Mouse (Mus musculus) left cerebral cortex, adult 2 months (tissue): ENCODE data around the gene Hoxc12. TPM values are rescaled to one million over a fixed set of nuclear protein-coding genes. Genes with fewer than 3 reads are reported as not detected.

Experiments used
- DNase-seq, 2 experiments: peaks; one replicate each; pipeline ENCODE4 v3.0.0; 2021 to 2022; ENCODE audit warnings: low spot score in 2 of 2, mixed read lengths in 1 of 2; ENCODE audit errors: extremely low spot score in 1 of 2
- H3K27ac ChIP-seq: fragments of 200-600 bp; 2 replicates; pipeline ENCODE4 v1.8.1; 2022
- H3K4me3 ChIP-seq: fragments of 200-600 bp; 2 replicates; pipeline ENCODE4 v1.8.1; 2022
- CTCF ChIP-seq: fragments of 200-600 bp; IDR thresholded peaks from 2 replicates; pipeline ENCODE4 v1.8.1; 2022; ENCODE audit warnings: antibody characterized with exemption, mild to moderate bottlenecking, moderate library complexity
- intact Hi-C: fragments of 180-260 bp; cut with DNase I; formaldehyde crosslinking; loops from one replicate; pipeline ENCODE4 v1.15.1; 2025
- total RNA-seq, 2 experiments: library from RNA; stranded (reverse); gene quantifications; 2 replicates each; pipeline ENCODE4 v1.2.3; 2021

Hoxc12 gene
- total RNA-seq, 2 experiments from 2014 or later, result not detected

DNA sequence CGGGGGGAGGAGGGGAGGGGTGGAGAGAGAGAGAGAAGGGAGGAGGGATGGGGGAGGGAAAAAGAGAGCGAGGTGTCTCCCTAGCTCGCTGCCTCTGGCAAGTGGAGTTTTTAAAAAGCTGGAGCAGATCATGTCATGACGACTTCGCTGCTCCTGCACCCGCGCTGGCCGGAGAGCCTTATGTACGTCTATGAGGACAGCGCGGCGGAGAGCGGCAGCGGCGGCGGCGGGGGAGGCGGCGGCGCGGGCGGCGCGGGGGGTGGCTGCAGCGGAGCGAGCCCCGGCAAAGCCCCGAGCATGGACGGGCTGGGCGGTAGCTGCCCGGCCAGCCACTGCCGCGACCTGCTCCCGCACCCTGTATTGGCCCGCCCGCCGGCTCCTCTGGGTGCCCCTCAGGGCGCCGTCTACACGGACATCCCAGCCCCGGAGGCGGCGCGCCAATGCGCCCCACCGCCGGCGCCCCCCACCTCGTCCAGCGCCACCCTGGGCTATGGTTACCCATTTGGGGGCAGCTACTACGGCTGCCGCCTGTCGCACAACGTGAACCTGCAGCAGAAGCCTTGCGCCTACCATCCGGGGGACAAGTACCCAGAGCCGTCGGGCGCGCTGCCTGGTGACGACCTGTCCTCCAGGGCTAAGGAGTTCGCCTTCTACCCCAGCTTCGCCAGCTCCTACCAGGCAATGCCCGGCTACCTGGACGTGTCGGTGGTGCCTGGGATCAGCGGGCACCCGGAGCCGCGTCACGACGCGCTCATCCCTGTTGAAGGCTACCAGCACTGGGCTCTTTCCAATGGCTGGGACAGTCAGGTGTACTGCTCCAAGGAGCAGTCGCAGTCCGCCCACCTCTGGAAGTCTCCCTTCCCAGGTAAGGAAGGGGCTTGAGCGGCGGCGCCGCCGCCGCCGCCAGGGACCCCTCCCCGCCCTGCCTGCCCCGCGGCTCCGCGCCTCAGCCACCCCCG is 15.2 kb upstream of the Hoxc12 start, which contains the start of gene Hoxc13:
TSS of gene Hoxc13 (plus strand) at position 51 of the 959 bp plus-strand sequence.
- intact Hi-C loops, result no loop called here
- no peak within 1 kb of the TSS for H3K27ac ChIP-seq
- TF ChIP-seq CTCF, result no peak
- no peak within 1 kb of the TSS for H3K4me3 ChIP-seq
- DNase-seq, result no peak

DNA sequence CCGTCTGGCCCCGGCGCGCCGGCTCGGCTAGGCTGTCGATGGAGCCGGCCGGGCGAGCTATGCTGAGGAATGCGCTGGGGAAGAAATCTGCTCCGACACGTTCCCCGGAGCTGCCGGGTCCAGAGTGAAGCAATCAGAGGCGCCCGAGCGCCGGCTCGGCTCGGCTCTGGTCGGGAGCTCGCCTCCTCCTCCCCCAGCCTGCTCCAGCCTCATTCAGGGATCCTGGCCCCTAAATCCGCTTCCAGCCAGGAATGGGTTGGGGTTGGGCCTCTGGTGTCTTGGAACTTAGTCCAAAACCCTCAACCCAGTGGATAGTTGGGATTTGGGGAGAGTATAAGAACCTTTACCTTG is 14.6 kb upstream of the Hoxc12 start:
- TF ChIP-seq CTCF, result no peak
- intact Hi-C loops, result no loop called here
- Histone ChIP-seq H3K4me3 (no peak overlapping the region), H3K27ac (no peak overlapping the region)
- no peak for DNase-seq

DNA sequence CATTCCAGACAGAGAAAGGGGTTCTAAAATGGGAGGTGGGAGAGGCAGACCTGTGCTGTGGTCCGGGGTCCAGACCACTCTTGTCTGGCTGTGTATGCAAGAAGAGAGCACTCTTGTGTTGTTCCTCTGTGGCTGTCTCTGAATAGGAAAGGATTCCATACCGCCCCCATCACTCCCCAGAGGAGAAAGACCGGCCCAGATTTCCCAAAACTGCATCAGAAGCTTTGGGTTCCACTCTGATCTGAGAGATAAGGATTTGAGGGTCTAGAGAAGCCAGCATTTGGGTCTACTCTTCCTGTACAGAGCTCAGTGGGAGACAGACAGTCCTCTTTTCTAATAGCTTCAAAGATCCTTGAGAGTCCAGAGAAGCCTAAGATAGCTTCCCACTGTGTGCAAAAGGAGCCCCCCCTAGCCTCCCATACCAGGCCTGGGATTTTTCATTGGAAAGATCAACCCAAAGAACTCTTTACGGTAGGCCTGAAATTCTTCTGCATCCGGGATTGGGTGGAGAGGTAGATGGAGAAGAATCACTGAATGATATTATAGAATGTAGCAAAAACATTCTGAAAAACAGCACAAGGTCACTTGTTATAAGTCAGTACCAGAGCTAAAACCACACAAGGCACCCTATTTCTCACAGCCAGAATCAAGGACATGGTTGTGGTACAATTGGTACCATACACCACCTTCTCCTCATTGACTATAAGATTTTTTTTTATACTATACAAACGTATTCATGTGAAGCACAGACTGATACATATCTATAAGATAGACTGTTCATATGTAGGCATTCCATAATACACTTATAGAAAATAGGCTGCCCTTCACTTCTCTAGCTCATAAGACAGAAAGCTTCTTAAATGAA is 13.7 kb upstream of the Hoxc12 start:
- DNase-seq, result no peak
- H3K27ac ChIP-seq, result no peak overlapping the region
- no peak for TF ChIP-seq CTCF
- intact Hi-C loops, result no loop called here
- H3K4me3 ChIP-seq, result no peak overlapping the region

DNA sequence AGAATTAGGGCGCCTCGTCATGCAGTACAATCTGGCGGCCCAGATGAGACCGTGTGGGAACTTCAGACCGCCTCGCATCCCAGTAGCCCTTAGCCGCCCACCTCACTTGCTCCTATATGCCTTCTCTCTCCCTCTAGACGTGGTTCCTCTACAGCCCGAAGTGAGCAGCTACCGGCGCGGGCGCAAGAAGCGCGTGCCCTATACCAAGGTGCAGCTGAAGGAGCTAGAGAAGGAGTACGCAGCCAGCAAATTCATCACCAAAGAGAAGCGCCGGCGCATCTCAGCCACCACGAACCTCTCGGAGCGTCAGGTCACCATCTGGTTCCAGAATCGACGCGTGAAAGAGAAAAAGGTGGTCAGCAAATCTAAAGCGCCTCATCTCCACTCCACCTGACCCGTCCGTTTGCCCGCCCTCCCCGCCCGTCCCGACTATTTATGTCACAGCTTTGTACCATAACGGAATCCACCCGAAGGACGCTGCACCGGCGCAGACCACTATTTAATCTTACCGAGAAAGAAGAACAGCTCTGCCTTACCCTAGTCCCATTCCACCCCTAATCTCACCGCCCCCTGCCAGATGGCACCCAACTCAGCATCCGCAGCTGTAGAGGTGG is 9.4 kb upstream of the Hoxc12 start:
- no peak for TF ChIP-seq CTCF
- Histone ChIP-seq H3K27ac (no peak overlapping the region), H3K4me3 (no peak overlapping the region)
- intact Hi-C loops, result no loop called here
- DNase-seq, result no peak

DNA sequence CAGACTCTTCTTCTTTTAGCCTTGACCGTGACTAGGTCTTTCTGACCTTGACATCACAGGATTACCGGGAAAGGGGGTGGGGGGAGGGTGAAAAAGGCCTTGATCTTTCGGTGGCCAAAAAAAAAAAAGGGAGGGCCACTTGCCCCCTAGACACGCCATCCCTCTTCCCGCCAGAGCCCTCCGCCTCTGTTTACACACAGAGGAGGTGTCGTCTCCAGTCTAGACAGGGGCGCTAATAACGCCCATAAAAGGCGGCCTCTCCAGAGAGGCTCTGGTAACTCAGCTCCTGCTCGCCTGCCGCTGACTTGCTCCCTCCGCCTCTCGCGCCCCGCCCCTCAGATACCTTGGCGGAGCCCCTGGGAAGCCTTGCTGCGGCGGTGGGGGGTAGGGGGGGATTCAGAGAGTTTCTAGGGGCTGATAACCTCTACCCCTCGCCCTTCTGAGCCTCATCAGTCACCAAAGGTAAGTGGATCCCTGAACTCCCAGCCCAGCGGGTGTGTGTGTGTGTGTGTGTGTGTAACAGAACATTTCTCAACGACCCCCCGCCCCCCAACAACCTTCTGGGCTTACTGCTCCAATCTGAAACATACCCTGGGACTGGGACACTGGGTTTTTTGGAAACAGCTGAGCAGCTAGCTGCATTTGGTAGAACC is 4.7 kb upstream of the Hoxc12 start:
- TF ChIP-seq CTCF, result no peak
- intact Hi-C loops, result no loop called here
- no peak for DNase-seq
- no peak overlapping the region for H3K27ac ChIP-seq
- H3K4me3 ChIP-seq, result no peak overlapping the region

DNA sequence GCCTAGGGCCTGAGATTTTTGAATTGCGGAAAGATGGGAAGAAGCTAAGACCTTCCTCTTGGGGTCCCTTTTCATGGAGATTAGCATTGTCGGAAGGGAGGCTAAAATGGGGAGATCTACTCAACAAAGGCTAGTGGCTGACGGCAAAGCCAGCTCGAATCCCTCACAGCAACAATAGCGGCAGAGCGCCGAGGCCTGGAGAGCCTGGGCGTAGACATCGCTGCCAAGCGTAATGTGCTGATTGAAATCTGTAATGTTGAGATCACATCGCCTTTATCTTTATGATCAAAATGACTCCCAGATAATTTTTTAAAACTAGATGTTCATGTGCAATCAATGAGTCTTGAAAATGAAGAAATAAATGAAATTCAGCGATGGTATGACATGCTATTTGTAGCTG is 2.1 kb upstream of the Hoxc12 start:
- TF ChIP-seq CTCF, result no peak
- Histone ChIP-seq H3K27ac (no peak overlapping the region), H3K4me3 (no peak overlapping the region)
- intact Hi-C loops, result no loop called here
- DNase-seq, result no peak

DNA sequence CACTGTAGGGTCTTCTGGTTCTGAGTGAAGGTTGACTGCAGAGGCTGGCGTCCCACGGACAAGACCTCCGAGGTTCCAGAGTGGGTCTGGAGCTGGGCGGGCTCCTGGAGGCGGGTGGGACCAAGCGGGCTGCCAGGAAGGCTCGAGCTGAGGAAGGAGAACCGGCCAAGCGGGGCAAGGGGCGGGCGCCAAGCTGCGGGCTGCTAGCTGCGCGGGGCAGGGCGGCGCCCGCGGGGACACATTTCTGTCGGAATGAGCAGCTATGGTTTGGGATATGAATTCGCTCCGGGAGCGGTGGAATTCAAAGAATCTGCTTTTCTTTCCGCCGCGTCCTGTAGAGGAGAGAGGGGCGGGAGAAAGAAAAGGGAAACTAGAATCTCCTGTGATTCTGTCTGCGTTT is 1.7 kb upstream of the Hoxc12 start:
- H3K4me3 ChIP-seq, result no peak overlapping the region
- TF ChIP-seq CTCF, result no peak
- intact Hi-C loops, result no loop called here
- no peak for DNase-seq
- H3K27ac ChIP-seq, result no peak overlapping the region

DNA sequence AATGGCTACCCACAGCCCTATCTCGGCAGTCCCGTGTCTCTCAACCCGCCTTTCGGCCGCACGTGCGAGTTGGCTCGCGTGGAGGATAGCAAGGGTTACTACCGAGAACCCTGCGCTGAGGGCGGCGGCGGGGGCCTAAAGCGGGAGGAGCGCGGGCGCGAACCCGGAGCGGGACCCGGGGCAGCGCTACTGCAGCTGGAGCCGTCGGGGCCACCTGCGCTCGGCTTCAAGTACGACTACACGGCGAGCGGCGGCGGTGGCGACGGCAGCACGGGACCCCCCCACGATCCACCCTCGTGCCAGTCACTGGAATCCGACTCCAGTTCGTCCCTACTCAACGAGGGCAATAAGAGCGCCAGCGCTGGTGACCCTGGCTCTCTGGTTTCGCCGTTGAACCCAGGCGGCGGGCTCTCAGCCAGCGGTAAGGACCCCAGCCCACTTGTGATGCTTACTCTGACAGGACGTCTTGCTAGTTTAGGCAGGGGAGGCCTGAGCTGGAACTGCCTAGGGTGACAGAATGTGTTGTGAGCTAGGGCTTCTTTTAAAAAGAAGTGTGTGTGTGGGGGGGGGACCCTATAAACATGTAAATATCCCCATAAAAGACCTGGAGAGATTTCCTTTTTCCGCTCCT is 594 bp downstream of the Hoxc12 start:
- Histone ChIP-seq H3K4me3 (no peak overlapping the region), H3K27ac (no peak overlapping the region)
- intact Hi-C loops, result no loop called here
- no peak for DNase-seq
- TF ChIP-seq CTCF, result no peak

DNA sequence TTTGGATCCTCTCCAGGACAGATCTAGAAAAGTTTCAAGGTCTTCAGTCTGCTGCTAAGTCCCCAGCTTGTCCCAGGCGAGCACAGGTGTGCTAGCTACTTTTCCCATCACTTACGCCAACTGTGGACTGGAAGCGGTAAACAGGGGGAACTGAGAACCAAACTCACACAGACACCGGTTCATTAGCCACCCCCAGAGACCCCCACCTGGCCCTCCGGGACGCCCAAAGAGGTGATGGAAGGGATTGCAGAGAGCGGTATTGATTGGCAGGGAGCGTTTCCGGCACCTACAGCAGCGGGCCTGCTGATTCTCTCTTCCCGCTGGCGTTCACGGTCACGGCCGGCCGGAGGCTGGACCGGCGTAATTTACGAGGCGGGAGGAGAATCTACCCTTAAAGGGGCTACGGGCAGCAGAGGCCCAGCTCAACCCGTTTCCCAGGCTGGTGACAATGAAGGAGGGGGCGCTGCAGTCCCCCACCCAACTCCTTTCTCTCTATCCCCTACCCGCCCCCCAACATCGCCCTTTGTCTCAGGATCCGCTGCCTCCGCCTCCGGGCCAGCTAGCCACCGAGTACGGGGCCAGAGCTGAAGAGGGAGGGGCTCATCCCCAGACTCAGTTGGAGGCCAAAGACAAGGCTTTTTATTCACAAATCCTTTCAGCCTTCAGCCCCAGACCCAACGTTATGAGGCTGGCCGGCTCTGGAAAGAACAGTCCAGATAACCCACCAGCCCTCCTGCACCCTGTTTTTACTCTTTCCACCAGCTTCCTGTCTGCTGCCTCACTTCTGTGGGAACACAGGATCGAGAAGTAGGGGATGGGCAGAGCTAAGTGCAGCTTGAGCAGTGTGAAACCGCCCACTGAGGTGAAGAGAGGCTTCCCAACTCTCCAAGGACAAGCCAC is 2.9 kb downstream of the Hoxc12 start:
- DNase-seq, result no peak
- Histone ChIP-seq H3K27ac (no peak overlapping the region), H3K4me3 (no peak overlapping the region)
- TF ChIP-seq CTCF, result no peak
- intact Hi-C loops, result no loop called here

DNA sequence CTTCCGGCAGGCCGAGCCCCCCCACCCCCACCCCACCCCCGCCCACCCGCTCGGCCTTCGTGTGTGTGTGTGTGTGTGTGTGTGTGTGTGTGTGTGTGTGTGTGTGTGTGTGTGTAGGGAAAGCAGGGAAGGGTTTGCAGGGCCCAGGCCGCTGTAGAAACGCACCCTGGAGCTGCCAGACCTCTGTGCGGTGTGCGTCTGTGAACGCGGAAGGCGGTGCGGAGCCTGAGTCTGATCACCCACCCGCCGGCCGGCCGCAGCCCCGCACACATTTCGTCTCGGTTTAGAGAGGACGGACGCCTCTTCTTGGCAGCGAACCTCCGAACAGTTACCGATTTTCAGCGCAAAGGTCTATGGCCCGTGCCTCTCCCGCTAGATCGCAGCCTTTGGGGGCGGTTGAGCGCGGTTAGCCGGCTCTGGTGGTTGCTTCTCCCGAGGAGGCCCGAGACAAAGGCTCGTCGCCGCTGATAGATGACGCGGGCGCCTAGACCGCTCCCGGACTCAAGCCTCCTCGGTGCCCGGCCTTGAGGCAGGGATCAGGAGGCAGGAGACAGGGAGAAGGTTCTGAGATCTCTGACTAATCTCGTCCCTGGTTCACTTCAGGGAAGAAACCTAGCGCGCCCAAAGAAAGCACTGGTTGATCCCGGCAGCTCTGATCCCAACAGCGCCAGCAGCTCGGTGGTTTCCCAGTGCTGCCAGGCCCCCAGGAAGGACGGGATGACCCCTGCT is 6.3 kb downstream of the Hoxc12 start:
- no peak overlapping the region for H3K4me3 ChIP-seq
- intact Hi-C loops, result no loop called here
- DNase-seq, result no peak
- no peak for TF ChIP-seq CTCF
- H3K27ac ChIP-seq, result no peak overlapping the region
